Mouse (Mus musculus) embryo, embryonic 11 days (tissue): ENCODE data around the gene Kctd4.
"Not testable (repeated sequence)": the region's sequence is repeated elsewhere in the genome, so short reads cannot be mapped to it uniquely, and the experiment has no call there.

ENCODE experiments used
- DNase-seq: peaks from one replicate; pipeline ENCODE4 v3.0.0-alpha.2; 2015

Gene Kctd4

GRCm38 (mm10) chr14:75954766-75955165 is at the start of gene Kctd4:
Gene Kctd4, plus strand, starts transcription at chr14:75955009.
- no peak for DNase-seq

- DNase-seq = no peak
Observed at GRCm38 (mm10) chr14:75906931-75907330, 47.9 kb upstream of the Kctd4 start.

DNA sequence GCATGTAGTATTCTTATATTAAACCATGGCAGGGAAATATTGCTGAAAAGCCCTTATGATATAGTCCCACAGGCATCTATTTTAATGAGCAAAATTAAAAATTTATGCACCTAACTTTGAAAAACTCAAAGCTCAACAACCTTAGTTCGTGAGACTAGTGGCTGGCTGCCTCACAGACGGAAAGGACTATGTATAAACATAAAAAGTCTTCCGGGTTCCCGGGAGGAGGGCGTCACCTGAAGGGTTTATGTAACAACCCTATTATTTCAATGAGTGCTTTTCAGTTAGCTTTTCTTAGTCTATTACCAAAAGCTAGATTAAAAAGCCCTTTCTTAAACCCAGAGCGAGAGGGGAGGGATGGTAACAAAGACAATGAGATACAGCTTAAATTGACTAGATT is 42.8 kb upstream of the Kctd4 start:
- DNase-seq = no peak

- DNase-seq = no peak
Observed at GRCm38 (mm10) chr14:75912665-75913064, 42.1 kb upstream of the Kctd4 start.

- DNase-seq = no peak
Observed at GRCm38 (mm10) chr14:75923314-75924052, 31.3 kb upstream of the Kctd4 start.

DNA sequence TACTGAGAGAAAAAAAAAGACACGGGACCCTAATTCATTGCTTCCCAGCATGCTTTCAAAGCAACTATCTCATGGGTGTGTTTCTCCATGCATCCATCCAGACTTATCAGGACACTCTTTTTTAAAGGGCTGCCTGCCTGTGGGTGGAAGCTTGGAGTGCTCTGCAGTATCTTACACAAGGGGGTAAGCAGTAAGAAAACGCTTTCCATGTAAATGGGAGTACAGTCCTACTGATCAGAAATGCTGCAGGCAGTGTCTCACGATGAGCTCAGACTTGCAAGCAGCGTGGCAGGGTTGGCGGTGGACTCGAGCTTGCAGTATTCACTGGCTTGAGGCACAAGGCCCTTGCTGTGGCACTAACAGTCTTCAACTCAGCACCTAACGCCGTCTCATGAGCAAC is 25.1 kb upstream of the Kctd4 start:
- DNase-seq = not testable (repeated sequence)

GRCm38 (mm10) chr14:75931266-75931665 is 23.5 kb upstream of the Kctd4 start:
- no peak for DNase-seq

GRCm38 (mm10) chr14:75934359-75934758 is 20.4 kb upstream of the Kctd4 start:
- DNase-seq = no peak

DNA sequence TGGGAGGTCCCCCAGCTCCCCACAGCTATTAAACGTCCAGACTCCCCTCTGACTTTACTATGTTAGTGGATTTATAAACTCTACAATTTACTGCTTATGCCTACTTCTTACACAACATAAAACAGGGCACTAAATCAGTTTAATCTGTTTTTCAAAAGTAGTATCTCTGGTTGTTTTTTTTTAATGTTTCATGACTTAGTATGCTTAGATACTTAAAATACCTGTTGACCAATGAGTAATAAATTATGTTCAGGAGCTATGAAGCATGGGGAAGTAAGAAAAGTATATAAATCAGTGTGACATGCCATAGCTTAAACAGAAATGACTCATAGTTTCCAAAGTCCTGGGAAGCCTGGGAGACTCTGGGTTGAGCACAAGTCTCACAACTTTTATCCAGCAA is 17.1 kb upstream of the Kctd4 start:
- no peak for DNase-seq

DNA sequence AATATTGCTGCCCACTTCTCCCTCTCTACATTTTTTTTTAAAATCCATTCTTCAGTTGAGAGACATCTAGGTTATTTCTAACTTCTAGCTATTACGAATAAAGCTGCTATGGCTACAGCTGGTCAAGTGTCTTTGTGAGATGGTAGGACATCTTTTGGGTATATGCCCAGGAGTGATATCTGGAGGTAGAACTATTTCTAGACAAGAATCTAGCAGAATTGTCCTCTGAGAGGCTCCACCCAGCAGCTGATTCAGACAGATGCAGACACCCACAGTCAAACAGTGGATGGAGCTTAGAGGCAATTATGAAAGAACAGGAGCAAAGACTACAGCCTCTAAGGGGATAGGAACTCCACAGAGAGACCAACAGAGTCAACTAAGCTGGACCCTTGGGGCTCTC is 13.3 kb upstream of the Kctd4 start:
- no peak for DNase-seq

DNA sequence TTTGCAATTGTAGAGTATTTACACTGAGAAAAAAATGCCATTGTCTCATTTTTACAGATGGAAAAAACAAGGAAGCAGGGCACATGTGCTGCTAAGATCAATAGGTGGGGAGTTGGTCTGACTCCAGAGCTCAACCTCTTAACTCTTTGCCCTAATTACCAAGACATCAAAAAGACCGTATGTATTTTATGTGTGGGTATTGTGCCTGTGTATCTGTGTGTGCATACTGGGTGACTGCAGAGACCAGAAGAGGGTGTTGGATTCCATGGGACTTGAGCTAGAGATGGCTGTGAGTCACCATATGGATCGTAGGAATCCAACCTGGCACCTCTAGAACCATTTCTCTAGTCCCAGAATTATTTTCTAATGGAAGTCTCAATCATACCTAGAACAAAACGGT is 12.4 kb upstream of the Kctd4 start:
- no peak for DNase-seq

GRCm38 (mm10) chr14:75947674-75948073 is 7.1 kb upstream of the Kctd4 start:
- no peak for DNase-seq

DNA sequence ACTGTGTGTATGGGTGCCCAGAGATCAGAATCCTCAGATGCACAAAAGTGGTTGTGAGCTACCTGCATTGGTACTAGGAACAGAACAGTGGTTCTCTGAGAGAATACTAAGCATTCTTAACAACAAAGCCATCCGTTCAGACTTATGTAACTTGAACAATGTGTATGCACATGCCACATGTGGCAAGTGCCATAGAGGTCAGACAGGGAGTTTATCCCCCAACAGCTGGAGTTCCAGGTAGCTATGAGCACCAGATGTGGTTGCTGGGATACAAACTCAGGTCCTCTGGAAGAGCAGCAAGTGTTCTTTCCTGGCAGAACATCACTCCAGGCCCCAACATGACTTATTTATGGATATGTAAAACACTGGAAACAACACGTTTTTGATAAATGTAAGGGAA is 1.8 kb upstream of the Kctd4 start:
- DNase-seq = peak; percentile 55

DNA sequence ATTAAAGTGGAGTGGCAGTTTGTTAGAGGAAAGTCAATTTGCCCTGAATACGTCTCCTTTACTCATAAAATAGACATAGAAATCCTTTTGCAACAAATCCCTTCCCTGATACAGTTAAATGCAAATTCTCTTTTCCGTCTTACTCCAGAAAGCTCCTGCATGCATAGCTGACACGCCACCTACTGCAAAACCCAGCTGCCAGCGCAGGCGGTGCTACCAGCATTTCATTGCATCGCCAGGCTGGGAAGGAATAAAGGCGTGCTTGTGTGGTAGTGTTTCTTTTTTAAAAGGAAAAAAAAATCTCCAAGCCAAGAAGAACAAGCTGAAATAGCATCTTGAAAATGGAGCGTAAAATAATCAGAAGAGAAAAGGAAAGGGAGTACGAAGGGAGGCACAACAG is 7.4 kb downstream of the Kctd4 start:
- DNase-seq = no peak

DNA sequence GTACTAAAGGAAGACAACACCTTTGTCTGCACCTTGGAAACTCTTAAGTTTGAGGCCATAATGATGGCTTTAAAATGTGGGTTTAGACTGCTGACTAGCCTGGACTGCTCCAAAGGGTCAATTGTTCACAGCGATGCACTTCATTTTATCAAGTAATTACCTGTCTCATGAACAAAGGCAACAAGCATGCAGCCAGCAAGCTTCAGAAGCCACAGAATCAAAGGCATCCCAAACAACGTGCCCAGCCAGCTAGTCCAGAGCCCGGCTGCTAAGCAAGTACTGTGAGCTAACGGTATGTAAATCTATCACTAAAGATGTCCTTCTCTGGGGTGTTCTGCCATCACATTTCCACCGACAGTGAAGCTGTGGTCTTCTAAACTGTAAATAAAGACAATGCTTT is 8.4 kb downstream of the Kctd4 start:
- no peak for DNase-seq

DNA sequence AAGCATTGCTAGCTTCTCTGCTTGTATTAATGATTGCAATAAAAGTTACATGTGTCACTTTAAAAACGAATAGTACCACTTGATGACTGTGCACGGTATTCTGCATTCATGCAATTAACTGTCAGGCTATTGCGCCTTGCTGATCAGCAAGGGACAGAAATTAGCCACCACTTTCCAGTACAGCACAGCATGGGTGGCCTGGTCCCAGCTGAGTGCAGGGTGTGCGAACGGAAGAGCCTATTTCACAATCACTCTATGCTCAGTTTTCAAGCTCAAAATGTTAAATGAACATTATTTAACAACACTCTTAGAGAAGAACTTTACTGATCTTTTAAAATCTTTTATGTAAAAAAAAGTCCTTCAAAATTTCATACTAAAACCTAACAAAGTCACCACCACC is 9.2 kb downstream of the Kctd4 start:
- no peak for DNase-seq

DNA sequence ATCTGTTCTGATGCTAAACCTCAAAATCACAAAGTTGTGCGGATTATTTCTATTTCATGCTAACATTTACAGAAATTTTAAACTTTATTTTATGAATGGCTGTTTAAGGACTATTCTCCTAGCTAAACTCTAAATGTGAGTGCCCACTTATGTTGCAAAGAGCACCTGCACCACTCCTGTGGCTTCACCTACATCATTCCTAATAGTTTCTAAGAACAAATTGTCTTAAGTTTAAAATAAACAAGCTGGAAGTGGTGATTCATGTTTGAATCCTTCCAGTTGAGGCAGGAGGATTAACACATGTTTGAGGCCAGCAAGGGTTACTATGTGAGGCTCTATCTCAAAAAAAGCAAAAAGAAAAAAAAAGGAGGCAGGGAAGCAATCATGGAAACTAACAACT is 9.6 kb downstream of the Kctd4 start:
- no peak for DNase-seq

DNA sequence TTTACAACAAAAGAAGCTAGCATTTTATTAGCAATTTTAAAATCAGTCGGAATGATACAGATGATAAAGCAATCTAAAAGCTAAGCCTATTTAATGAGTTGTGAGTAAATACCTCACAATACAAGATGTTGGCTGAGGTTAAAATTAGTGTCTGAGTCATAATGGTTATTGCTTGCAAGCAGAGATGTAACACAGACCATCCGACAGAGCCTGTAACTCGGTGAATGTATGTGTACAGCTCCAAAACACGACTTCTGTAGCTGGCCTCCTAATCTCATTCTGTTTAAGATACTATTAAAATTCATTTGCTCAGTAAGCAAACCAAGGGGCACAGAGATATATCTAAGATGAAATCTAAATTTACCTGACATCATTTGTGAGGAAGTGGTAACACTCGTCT is 12.5 kb downstream of the Kctd4 start:
- DNase-seq = no peak

- DNase-seq = no peak
Observed at GRCm38 (mm10) chr14:75976107-75976506, 21.3 kb downstream of the Kctd4 start.

DNA sequence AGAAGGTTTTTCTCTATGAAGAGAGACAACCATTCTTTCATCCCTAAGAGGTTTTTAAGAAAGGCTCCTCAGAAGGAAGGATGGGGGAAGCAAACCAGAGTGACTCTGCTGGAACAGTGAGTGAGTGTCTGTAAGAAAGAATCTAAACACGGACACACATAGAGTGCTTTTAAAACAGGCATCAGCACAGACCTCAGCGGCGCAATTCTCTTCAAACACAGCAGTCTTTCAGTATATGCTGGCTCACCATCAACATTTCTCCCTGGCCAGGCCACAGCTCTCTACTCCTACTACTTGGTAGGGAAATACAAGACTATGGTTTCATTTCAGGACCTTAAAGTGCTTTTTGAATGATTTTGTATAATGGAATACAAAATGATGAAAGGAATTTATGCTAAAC is 26.4 kb downstream of the Kctd4 start:
- DNase-seq = no peak

- DNase-seq = no peak
Observed at GRCm38 (mm10) chr14:75983891-75984290, 29.1 kb downstream of the Kctd4 start.

- DNase-seq = no peak
Observed at GRCm38 (mm10) chr14:75985112-75985511, 30.3 kb downstream of the Kctd4 start.

- DNase-seq = no peak
Observed at GRCm38 (mm10) chr14:75986878-75987483, 32.2 kb downstream of the Kctd4 start.

DNA sequence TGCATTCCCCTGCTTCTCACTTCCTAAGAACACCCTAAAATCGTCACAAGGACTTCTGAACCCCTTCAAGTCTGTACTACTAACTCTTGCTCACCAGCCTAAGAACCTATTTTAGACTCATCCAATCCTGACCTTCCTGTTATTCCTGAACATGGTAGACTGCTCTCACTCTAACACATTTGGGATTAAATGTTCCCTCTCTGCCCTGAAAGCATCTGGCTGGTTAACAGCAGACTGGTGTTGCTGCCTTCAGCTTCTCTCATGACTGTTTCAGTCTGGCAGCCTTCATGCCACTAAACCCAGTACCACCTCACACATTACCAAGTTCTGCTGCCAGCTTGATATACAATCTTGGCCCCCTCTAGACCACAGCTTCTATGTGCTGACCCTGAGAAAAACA is 34.4 kb downstream of the Kctd4 start:
- DNase-seq = no peak

- no peak for DNase-seq
Observed at GRCm38 (mm10) chr14:75990936-75991335, 36.1 kb downstream of the Kctd4 start.
